Mouse (Mus musculus): ENCODE data around the gene Syt14. TPM values are rescaled to one million over a fixed set of nuclear protein-coding genes. Genes with fewer than 3 reads are reported as not detected.

Gene Syt14
- polyA plus RNA-seq (2014; fragmentation: Illumina TruSeq; extraction: RNeasy Lipid Tissue Mini Kit (QIAGEN cat#74804); ENCODE audit: low read depth, low replicate concordance): 38.0 TPM

DNA sequence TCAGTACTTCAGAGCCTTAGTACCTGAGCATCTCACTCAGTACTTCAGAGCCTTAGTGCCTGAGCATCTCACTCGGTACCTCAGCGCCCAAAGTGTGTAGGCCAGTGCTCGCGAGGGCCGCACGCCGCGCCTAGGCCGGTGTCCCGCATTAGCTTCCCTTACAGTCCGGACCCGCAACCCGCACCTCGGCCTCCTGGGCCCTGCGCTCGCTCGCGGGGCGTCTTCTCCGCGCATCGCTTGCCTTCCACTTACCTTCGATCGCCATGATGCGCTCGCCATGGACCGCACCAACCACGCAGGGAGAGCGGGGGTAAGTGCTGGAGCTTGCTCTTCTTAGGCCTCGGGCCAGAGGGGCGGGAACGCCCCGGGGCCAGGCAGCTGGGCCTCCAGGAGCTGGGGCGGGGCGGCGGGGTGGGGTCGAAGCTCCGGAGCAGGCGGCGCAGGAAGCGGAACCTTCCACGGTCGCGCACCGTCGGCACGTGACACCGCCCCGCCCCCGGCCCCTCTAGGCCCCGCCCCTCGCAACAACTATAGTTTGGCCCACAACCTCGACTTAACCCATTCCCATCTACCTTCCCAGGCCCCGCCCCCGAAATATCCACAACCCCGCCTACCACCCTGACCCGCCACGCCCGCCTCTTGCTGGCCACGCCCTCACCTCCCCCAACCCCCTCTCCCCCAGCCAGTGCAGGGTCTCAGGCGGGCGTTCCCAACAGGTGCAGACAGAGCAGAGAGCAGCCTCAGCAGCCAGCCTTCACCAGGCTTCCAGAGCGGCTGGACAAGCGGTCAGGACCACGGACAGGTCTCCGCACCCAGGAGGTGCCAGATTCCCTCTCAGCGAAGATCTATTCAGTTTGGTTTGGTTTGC lies at the start of gene Syt14:
Gene Syt14 (minus strand): TSS at position 405 of the 868 bp plus-strand sequence.

DNA sequence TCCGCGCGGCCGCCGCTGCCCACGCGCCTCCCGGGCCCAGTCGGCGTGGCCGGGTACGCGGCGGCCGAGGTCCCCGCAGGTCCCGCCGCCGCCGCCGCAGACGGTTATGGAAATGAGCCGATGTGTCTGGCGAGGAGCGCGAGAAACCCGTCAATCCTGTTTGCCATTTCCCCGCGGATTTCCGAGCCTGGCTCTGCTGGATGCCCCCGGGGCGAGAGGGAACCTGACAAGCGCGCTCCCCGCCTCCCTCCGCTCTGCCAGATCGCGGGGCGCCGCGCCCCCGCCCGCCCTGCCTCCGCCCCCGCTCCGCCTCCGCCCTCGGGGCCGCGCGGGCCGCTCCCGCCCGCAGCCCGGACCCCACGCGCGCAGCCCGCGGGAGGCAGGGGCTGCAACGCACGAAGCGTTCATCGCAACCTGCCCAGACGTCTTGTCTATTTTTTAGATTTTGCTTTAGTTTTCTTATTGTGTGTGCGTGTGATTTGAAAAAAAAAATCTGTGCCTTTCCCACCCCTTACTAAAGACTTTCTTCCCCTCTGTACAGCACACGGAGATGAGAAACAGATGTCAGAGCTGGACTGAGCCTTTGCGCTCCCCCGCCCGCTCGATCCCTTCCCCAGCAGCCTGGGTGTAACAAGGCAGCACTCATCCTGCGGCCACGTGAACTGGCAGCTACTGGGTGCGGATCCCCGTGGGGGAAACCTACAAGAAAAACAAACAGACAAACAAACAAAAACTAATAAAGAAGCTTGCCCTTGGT lies 179.9 kb downstream of the Syt14 start, which contains the start of gene Sertad4:
Gene Sertad4 (minus strand): TSS at position 283 of the 757 bp plus-strand sequence.

Other genes with a start within 250 kb of the Syt14 start
- 19.7 TPM for gene Sertad4, start 180.0 kb downstream of the Syt14 start, polyA plus RNA-seq (2014; fragmentation: Illumina TruSeq; extraction: RNeasy Lipid Tissue Mini Kit (QIAGEN cat#74804); ENCODE audit: low read depth, low replicate concordance)
- gene Diexf, start 94.5 kb upstream of the Syt14 start, polyA plus RNA-seq (2014; fragmentation: Illumina TruSeq; extraction: RNeasy Lipid Tissue Mini Kit (QIAGEN cat#74804); ENCODE audit: low read depth, low replicate concordance): 17.7 TPM
- 0.47 TPM for gene Irf6, start 117.3 kb upstream of the Syt14 start, polyA plus RNA-seq (2014; fragmentation: Illumina TruSeq; extraction: RNeasy Lipid Tissue Mini Kit (QIAGEN cat#74804); ENCODE audit: low read depth, low replicate concordance)
- 6.5 TPM for gene A130010J15Rik, start 132.3 kb upstream of the Syt14 start, polyA plus RNA-seq (2014; fragmentation: Illumina TruSeq; extraction: RNeasy Lipid Tissue Mini Kit (QIAGEN cat#74804); ENCODE audit: low read depth, low replicate concordance)
- gene Traf3ip3, start 165.9 kb upstream of the Syt14 start, polyA plus RNA-seq (2014; fragmentation: Illumina TruSeq; extraction: RNeasy Lipid Tissue Mini Kit (QIAGEN cat#74804); ENCODE audit: low read depth, low replicate concordance): 2.2 TPM
- not detected for gene Lamb3, start 171.9 kb upstream of the Syt14 start, polyA plus RNA-seq (2014; fragmentation: Illumina TruSeq; extraction: RNeasy Lipid Tissue Mini Kit (QIAGEN cat#74804); ENCODE audit: low read depth, low replicate concordance)
- gene Hsd11b1, start 228.3 kb upstream of the Syt14 start, polyA plus RNA-seq (2014; fragmentation: Illumina TruSeq; extraction: RNeasy Lipid Tissue Mini Kit (QIAGEN cat#74804); ENCODE audit: low read depth, low replicate concordance): 106 TPM
- 0.76 TPM for gene G0s2, start 237.4 kb upstream of the Syt14 start, polyA plus RNA-seq (2014; fragmentation: Illumina TruSeq; extraction: RNeasy Lipid Tissue Mini Kit (QIAGEN cat#74804); ENCODE audit: low read depth, low replicate concordance)

Measured in adrenal gland, adult 10 weeks (tissue).